Mouse (Mus musculus) embryo, embryonic 10 days (tissue): ENCODE measurements around the gene Gosr2.
A peak's percentile ranks its signal among the peaks of the same experiment; 100 is the strongest.

Experiments used
- DNase-seq: peaks from one replicate; pipeline ENCODE4 v3.0.0-alpha.2; 2015; ENCODE audit warnings: low spot score

The Gosr2 gene

GRCm38 (mm10) chr11:103697565-103698176 is at the start of gene Gosr2:
Gene Gosr2, minus strand, starts transcription at chr11:103697898.
- DNase-seq = peak; percentile 95

- no peak for DNase-seq
These were observed 37.5 kb upstream of the Gosr2 start for GRCm38 (mm10) chr11:103735046-103735781.

GRCm38 (mm10) chr11:103734411-103735045 is 36.8 kb upstream of the Gosr2 start:
- no peak for DNase-seq

DNA sequence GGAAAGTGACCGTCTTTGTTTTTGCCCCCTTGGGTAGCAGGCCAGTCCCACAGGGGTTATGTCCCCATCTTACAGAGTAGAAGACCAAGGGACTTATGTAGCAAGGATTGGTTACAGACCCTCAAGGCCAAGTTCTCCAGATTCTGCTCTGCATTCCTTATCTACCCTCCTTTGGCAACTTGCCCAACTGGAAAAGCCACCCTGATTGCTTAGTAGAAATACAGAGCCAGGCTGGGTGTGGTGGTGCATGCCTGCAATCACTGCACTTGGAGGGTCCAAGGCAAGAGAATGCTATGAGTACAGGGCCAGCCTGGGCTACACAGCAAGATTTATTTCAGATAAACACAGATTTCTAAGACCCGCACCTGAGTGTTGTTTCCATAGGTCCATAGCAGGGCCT is 36.3 kb upstream of the Gosr2 start:
- DNase-seq = no peak

- DNase-seq = no peak
These were observed 35.4 kb upstream of the Gosr2 start for GRCm38 (mm10) chr11:103733069-103733468.

DNA sequence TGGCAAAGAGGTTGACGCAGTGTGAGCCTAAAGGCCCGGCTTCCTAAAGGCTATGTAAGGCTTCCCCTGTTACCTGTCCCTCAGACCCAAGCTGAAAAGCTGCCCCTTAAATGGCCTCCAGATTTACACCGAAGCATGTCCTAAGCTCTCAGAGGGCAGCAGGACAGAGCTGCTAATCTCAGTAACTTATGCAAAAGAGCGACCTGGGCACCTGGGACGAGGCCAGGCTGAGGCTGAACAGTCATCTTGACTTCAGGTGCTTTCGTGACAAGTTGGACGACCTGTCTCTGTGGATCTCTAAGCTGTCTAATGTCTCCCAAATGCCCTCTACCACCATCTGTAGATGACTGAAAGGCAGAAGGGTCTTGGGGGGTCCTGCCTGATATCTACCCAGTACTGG is 34.6 kb upstream of the Gosr2 start:
- DNase-seq = no peak

GRCm38 (mm10) chr11:103731594-103731993 is 33.9 kb upstream of the Gosr2 start:
- no peak for DNase-seq

DNA sequence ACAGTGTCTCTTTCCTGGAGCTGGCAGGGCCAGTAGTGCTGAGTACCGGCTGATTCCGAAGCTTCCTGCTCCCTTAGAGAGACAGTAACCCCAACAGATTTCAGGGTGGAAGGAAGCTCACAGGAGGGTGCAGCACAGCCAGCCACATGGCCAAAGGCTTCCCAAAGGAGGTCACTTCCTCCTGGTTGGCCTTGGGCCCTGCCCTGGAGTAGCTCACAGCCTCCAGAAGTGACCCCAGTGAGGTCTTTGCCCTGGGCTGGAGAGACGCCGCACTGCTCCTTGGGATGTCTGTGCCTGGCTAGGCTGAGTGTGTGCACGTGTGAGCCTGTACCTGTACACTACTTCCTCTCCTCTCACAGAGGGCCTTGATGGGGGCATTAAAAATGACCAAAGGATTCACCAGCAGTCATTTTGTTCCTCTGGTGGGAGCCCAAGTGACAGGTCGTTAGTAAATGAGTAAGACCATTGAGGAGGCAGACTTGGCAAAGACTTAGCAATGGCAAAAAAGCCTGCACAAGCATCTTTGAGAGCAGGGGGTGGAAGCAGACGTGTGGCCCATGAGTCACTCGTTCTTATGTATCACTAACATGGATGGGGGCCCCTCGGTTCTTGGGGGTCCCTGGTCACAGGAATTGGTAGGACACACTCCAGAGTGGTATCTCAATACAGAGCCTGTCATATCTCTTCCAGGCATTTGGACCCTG is 31.7 kb upstream of the Gosr2 start:
- no peak for DNase-seq

GRCm38 (mm10) chr11:103724331-103724771 is 26.7 kb upstream of the Gosr2 start:
- DNase-seq = no peak

DNA sequence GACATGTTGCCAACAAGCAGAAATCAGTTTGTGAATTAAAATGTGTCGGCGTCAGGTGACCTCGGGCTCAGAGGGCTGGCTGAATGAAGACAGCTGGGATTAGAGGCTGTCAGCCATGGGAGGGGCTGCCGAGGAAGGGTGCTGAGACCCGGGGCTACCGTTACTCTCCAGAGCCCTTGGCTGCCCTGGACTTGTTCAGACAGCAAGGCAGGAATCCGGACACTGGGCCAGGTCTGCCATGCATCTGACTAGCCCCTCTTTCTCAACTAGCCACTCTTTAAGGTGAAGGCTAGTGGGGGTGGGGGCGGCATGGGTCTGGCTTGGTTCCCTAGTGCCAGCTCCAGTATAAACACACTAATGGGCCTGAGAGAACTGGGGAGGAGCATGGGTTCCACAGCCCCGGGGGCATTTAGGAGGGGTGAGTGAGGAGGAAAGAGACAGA is 24.4 kb upstream of the Gosr2 start:
- peak; percentile 45 for DNase-seq

DNA sequence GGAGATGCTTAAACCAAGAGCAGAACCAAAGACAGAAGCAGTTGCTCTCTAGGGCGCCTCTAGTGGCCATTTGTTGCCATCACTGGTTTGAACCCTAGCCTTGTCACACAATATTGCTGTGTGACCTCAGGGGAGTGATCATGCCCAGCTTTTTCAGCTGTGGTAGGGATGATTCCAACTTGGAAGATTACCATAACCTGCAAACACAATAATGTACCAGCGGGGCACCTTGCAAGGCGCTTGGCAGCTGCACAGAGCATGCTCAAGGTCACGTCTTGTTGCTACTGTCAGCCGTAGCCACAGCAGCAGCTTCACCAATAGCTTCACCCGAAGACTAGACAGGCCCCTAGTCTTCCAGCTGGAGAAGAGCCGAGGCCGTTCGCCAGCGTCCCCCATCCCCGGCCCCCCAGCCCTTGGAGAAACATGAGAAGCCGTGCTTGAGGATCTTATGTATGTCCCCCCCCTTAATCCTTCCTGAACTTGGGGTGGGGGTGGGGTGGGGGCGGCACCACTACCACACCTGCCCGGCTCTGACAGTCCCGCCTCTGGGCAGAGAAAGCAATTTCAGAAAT is 23.9 kb upstream of the Gosr2 start:
- peak; percentile 42 for DNase-seq

GRCm38 (mm10) chr11:103719436-103719835 is 21.7 kb upstream of the Gosr2 start:
- no peak for DNase-seq

GRCm38 (mm10) chr11:103716971-103717370 is 19.3 kb upstream of the Gosr2 start:
- DNase-seq = no peak

GRCm38 (mm10) chr11:103714074-103714473 is 16.4 kb upstream of the Gosr2 start:
- DNase-seq = no peak

GRCm38 (mm10) chr11:103711851-103712587 is 14.3 kb upstream of the Gosr2 start:
- DNase-seq = peak; percentile 47

- DNase-seq = no peak
These were observed 12.3 kb upstream of the Gosr2 start for GRCm38 (mm10) chr11:103709982-103710381.

- DNase-seq = peak; percentile 28
These were observed 9.3 kb upstream of the Gosr2 start for GRCm38 (mm10) chr11:103707005-103707404.

DNA sequence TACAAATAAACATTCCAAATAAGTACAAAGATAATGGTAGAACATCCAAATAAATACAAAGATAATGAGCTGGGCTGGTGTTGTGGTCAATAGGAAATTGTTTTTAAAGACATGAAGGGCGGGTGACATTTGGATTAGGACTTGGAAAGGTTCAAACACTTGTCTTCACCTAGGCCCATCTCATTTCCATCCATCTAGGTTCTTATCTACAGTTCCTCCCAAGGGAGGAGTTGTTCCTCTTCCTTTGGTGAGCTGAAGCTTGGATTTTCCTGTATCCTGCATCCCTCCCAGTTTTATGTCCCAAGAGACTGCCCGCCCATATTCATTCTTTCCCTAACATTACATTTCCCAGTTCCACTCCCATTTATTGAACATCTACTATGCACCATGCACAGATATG is 528 bp upstream of the Gosr2 start:
- DNase-seq = peak; percentile 5

- peak; percentile 68 for DNase-seq
These were observed 690 bp downstream of the Gosr2 start for GRCm38 (mm10) chr11:103696851-103697564.

DNA sequence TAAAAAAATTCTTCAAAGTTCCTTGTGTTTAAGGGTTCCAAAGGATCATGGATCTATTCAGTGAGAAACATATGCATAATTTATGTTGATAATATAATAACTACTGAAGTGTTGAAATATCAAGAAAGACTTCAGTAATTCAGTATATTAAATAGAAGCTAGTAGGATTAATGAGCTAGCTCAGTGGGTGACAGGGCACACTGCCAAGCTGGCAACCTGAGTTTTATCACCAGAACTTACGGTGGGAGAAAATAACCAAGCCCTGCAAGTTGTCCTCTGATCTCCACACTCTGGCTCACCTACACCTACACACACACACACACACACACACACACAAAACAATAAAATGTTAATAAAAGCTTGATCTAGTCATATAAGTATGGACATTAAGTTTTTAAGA is 4.5 kb downstream of the Gosr2 start:
- no peak for DNase-seq

DNA sequence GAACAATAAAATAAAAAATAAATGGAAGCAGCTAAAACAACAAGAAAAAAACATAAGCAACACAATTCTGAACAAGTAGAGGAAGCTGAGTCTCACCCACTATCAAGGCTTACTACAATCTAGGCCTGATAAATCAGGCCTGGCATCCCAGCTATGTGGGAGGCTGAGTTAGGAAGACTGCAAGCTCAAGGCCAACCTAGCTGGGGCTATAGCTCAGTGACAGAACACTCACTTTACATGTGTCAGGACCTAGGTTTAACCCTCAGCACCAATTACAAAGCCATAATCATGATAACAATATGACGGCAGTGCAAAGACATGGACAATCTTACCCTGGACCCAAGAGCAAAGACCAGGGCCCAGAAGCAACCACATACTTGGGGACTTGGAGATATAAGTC is 6.7 kb downstream of the Gosr2 start:
- no peak for DNase-seq
